Mouse (Mus musculus) left cerebral cortex, adult 6 months (tissue): ENCODE data around the gene Uqcc3. TPM values are rescaled to one million over a fixed set of nuclear protein-coding genes. Genes with fewer than 3 reads are reported as not detected.

Experiments
- long read RNA-seq, 2 experiments: library from polyadenylated mRNA; unstranded; transcript quantifications; one replicate each; pipeline ENCODE4 v2.0.0; 2019 to 2020
- polyA plus RNA-seq: library from polyadenylated mRNA; unstranded; fragments of <200 nt; fragmentation: Nextera tagmentation; gene quantifications from 2 replicates; pipeline ENCODE4 v1.2.3, GENCODE M21; 2021

The Uqcc3 gene
- 68.8 and 84.0 TPM in 2 replicates for polyA plus RNA-seq
- long read RNA-seq, experiment 1, transcript Uqcc3-201 (2 exons, 821 nt) = major isoform, 17 of 18 reads
- long read RNA-seq, experiment 1, partial matches to known transcripts = 0 of 18 reads
- long read RNA-seq, experiment 1, other reads (novel, unspliced or antisense) = 1 of 18 reads
- long read RNA-seq, experiment 2, transcript Uqcc3-201 (2 exons, 821 nt) = major isoform, 59 of 63 reads
- long read RNA-seq, experiment 2, partial matches to known transcripts = 0 of 63 reads
- long read RNA-seq, experiment 2, other reads (novel, unspliced or antisense) = 4 of 63 reads

GRCm38 (mm10) chr19:8880311-8881033 lies at the start of gene Uqcc3:
TSS of gene Uqcc3 (minus strand) at chr19:8880923.

GRCm38 (mm10) chr19:8929224-8930088 lies 48.7 kb upstream of the Uqcc3 start, which contains the start of the genes Rom1 and Eml3:
TSS of gene Rom1 (minus strand) at chr19:8929356.
TSS of gene Eml3 (plus strand) at chr19:8929552.

GRCm38 (mm10) chr19:8920073-8920736 lies 39.5 kb upstream of the Uqcc3 start, which contains the start of gene B3gat3:
TSS of gene B3gat3 (plus strand) at chr19:8920374.

GRCm38 (mm10) chr19:8897865-8898495 lies 17.3 kb upstream of the Uqcc3 start, which contains the start of gene Ganab:
TSS of gene Ganab (plus strand) at chr19:8898071.

GRCm38 (mm10) chr19:8892829-8893766 lies 12.4 kb upstream of the Uqcc3 start, which contains the start of gene Ints5:
TSS of gene Ints5 (plus strand) at chr19:8893005.

GRCm38 (mm10) chr19:8888511-8889385 lies 8.0 kb upstream of the Uqcc3 start, which contains the start of the genes 1810009A15Rik and Gm49416:
TSS of gene 1810009A15Rik (plus strand) at chr19:8888853.
TSS of gene Gm49416 (plus strand) at chr19:8888926.

GRCm38 (mm10) chr19:8883616-8884015 lies 2.9 kb upstream of the Uqcc3 start, which contains the start of the genes Lbhd1 and Gm49403:
TSS of gene Lbhd1 (plus strand) at chr19:8883732.
TSS of gene Gm49403 (plus strand) at chr19:8883930.

GRCm38 (mm10) chr19:8871267-8872186 lies 9.2 kb downstream of the Uqcc3 start, which contains the start of gene Ubxn1:
TSS of gene Ubxn1 (plus strand) at chr19:8871496.

GRCm38 (mm10) chr19:8850402-8850901 lies 30.3 kb downstream of the Uqcc3 start, which contains the start of gene Lrrn4cl:
TSS of gene Lrrn4cl (plus strand) at chr19:8850768.

GRCm38 (mm10) chr19:8839103-8839907 lies 41.4 kb downstream of the Uqcc3 start, which contains the start of gene Gng3:
TSS of gene Gng3 (minus strand) at chr19:8839194.

GRCm38 (mm10) chr19:8837251-8837791 lies 43.4 kb downstream of the Uqcc3 start, which contains the start of gene Bscl2:
TSS of gene Bscl2 (plus strand) at chr19:8837467.

Other genes starting within 250 kb of the Uqcc3 start
- gene Chrm1, start 217.1 kb downstream of the Uqcc3 start, polyA plus RNA-seq = 41.2 and 88.0 TPM in 2 replicates
- gene Slc3a2, start 157.6 kb downstream of the Uqcc3 start, polyA plus RNA-seq = 169 and 178 TPM in 2 replicates
- 57.2 and 64.9 TPM in 2 replicates for gene Wdr74, start 145.1 kb downstream of the Uqcc3 start, polyA plus RNA-seq
- not detected in 2 replicates for gene 1700092M07Rik, start 140.2 kb downstream of the Uqcc3 start, polyA plus RNA-seq
- gene Stx5a, start 139.5 kb downstream of the Uqcc3 start, polyA plus RNA-seq = 33.4 and 33.5 TPM in 2 replicates
- gene Nxf1, start 123.8 kb downstream of the Uqcc3 start, polyA plus RNA-seq = 23.9 and 27.6 TPM in 2 replicates
- 234 and 250 TPM in 2 replicates for gene Tmem223, start 109.9 kb downstream of the Uqcc3 start, polyA plus RNA-seq
- 28.2 and 37.0 TPM in 2 replicates for gene Tmem179b, start 106.5 kb downstream of the Uqcc3 start, polyA plus RNA-seq
- 11.5 and 16.0 TPM in 2 replicates for gene Taf6l, start 94.5 kb downstream of the Uqcc3 start, polyA plus RNA-seq
- 224 and 251 TPM in 2 replicates for gene Polr2g, start 82.3 kb downstream of the Uqcc3 start, polyA plus RNA-seq
- gene Zbtb3, start 78.4 kb downstream of the Uqcc3 start, polyA plus RNA-seq = 2.2 and 3.2 TPM in 2 replicates
- 22.4 and 24.7 TPM in 2 replicates for gene Ttc9c, start 61.6 kb downstream of the Uqcc3 start, polyA plus RNA-seq
- gene Hnrnpul2, start 60.9 kb downstream of the Uqcc3 start, polyA plus RNA-seq = 5.9 and 11.9 TPM in 2 replicates
- not detected in 2 replicates for gene AC129217.1, start 51.1 kb downstream of the Uqcc3 start, polyA plus RNA-seq
- 80.3 and 99.9 TPM in 2 replicates for gene Bscl2, start 43.5 kb downstream of the Uqcc3 start, polyA plus RNA-seq
- gene Gng3, start 41.7 kb downstream of the Uqcc3 start, polyA plus RNA-seq = 271 and 278 TPM in 2 replicates
- gene Lrrn4cl, start 30.2 kb downstream of the Uqcc3 start, polyA plus RNA-seq = 0.28 and 0.50 TPM in 2 replicates
- 157 and 163 TPM in 2 replicates for gene Ubxn1, start 9.4 kb downstream of the Uqcc3 start, polyA plus RNA-seq
- gene Lbhd1, start 2.8 kb upstream of the Uqcc3 start, polyA plus RNA-seq = 9.7 and 11.2 TPM in 2 replicates
- gene Gm49403, start 3.0 kb upstream of the Uqcc3 start, polyA plus RNA-seq = not detected in 2 replicates
- gene 1810009A15Rik, start 7.9 kb upstream of the Uqcc3 start, polyA plus RNA-seq = 71.4 and 81.8 TPM in 2 replicates
- 5.9 and 13.0 TPM in 2 replicates for gene Gm49416, start 8.0 kb upstream of the Uqcc3 start, polyA plus RNA-seq
- 6.4 and 8.5 TPM in 2 replicates for gene Ints5, start 12.1 kb upstream of the Uqcc3 start, polyA plus RNA-seq
- gene Ganab, start 17.1 kb upstream of the Uqcc3 start, polyA plus RNA-seq = 15.2 and 19.0 TPM in 2 replicates
- gene B3gat3, start 39.5 kb upstream of the Uqcc3 start, polyA plus RNA-seq = 49.0 and 67.5 TPM in 2 replicates
- 4.9 and 6.0 TPM in 2 replicates for gene Rom1, start 48.4 kb upstream of the Uqcc3 start, polyA plus RNA-seq
- gene Eml3, start 48.6 kb upstream of the Uqcc3 start, polyA plus RNA-seq = 3.1 and 4.0 TPM in 2 replicates
- 20.4 and 23.0 TPM in 2 replicates for gene Mta2, start 61.0 kb upstream of the Uqcc3 start, polyA plus RNA-seq
- 10.3 and 11.3 TPM in 2 replicates for gene Tut1, start 72.9 kb upstream of the Uqcc3 start, polyA plus RNA-seq
- 432 and 459 TPM in 2 replicates for gene Eef1g, start 86.1 kb upstream of the Uqcc3 start, polyA plus RNA-seq
- 4.5 and 4.9 TPM in 2 replicates for gene Ahnak, start 108.4 kb upstream of the Uqcc3 start, polyA plus RNA-seq
- not detected in 2 replicates for gene Scgb1a1, start 207.0 kb upstream of the Uqcc3 start, polyA plus RNA-seq